Mouse (Mus musculus) brain, adult 2 months (tissue): ENCODE data around the gene Il6st.

Experiments
- DNase-seq: peaks from one replicate; pipeline ENCODE4 v3.0.0; 2011; ENCODE audit warnings: low read depth, low spot score

The Il6st gene

DNA sequence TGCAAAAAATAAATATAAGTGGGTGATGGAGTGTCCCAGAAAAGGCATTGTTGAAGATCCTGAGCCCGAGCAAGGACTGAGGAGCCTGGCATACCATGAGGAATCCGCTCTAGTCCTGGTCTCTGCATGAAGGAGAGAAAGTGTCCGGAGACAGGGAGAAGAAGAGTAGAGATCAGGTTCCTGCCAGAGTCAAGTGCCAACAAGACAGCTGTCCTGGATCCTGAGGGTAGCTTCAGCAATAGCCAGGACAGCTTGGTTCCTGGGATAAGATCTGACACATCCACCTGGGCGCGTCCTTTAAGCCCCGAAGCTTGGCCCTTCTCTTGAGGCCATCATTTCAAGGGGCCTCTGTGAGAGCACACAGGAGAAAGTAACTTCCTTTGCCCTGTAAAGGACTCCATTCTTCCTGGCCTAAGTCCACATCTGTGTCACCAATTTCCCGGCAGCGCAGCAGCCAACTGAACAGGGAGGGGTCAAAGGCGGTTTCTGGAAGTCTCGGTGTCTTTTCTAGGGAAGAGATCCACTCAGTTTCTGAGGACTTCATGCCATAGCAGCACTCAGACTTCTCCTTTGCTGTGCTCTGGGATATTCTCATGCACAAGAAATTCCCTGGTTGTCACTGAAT is 59.6 kb downstream of the Il6st start:
- DNase-seq, result no peak

DNA sequence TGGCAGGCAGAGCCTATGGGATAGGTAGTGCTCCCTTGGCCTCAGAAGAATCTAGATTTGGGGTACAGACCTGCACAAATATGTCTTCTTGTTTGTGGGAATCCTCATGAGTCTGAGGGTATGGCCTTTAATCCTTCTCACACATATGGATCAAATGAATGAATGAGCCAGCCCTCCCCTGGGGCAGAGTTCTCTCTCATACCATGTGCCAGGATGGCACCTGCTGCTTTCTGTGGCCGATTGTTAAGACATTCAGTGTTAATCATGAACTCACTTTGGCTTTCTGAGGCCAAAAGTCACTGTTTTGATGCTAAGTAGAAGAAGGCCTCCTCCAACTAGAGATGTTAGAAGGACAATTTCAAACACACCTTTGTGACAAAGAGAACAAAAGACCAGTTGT is 63.3 kb downstream of the Il6st start:
- DNase-seq, result no peak

DNA sequence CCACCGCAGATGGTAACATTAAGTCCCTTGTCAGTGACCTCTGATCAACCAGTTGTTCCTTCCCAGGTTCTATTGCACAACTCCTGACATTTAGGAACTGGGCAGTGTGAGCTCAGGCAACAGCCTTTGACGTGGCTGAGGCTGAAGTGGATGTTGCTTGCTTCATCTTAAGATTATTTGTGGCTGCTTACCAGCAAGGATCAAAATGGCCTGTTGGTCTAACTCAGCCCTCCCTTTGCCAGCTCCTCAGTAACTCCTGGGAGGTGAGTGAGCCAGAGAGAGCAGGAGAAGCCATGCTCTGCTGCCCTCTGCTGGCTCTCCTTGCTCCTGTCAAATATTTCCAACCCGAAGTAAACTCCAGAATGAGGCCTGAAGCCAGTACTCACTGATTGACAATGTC is 66.0 kb downstream of the Il6st start:
- DNase-seq, result peak; percentile 78

DNA sequence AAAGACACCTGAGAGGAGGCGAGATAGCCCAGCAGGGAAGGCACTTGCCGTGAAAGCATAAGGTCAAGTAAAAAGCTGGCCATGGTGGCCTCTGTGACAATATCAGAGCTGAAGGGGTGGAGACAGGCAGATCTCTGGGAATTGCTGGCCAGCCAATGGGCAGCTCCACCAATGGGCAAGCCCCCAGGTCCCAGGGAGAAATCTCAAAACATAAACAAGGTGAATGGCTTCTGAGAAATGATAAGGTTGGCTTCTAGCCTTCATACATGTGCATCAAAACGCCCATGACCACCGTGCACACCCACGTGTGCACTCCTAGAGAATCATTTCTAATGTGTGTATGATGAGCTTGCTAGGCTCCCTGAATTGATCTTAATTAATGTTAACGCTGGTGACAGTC is 68.4 kb downstream of the Il6st start:
- no peak for DNase-seq

DNA sequence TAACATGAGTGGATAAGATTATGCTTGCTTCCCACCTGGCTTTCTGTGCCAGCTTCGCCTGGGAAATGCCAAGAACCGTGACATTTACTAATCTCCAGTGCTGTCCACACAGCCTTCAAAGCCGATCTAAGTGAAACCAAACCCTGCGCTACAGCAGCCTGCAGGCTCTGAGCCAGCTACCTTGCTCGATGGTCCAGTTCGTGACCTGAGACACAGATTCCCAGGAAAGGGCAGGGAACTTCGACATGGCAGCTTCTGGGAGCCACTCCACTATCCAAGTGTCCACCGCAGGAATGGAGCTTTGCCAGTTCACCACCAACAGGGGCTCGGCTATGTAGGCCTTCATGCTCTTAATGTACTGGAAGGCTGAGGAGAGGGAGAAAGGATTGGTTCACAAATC is 69.7 kb downstream of the Il6st start:
- no peak for DNase-seq

DNA sequence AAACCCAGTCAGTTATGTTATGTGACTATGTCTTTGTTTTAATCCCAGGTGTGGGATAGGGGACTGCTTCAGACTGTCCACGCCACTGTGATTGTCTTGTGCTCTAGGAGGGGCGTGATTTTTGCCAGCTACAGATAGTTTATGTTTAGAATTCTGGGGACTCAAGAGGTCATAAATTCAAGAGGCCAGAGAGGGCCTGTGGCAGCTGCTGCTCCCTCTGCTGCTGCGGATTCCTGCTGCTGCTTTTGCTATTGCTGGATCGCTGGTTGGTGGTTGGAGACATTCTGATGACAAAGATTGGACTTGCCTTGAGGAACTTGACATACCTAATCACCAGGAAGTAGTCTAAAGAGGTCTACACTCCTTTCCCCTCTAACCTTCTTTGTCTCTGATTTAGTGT is 72.7 kb downstream of the Il6st start:
- no peak for DNase-seq

DNA sequence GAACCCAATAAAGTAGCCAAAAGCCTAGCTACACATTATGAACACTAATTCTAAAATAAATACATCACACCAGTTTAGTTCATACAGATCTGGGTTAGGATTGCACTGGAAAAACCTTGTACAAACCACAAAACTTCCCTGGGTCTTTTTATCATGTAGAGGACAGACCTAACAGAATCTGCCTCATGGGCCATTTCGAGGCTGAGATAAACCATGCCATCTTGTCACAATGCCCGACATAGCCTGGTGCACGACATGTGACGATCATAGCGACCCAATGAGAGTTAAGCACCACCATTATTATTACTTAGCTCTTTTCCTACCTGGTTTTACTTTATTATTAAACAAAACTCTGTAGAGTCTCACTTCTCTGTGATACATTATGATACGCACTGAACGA is 73.2 kb downstream of the Il6st start:
- no peak for DNase-seq

DNA sequence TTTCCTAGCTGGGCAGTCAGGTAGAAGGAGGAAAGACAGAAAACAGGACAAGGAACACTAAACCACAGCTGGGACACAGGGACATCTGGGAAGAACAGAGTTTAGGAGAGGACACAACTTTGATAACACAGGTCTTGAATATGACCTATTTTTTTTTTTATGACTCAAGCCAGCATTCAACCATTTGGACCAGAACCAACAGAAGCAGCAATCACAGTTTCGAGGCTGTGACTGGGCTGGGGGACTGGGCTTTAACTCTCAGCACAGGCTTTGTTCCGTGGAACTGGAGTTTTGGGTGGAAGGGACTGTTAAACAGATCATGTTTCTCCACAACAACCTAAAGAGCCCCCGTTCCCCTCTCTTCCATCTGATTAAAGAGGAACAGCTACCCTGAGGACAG is 76.7 kb downstream of the Il6st start:
- DNase-seq, result no peak

DNA sequence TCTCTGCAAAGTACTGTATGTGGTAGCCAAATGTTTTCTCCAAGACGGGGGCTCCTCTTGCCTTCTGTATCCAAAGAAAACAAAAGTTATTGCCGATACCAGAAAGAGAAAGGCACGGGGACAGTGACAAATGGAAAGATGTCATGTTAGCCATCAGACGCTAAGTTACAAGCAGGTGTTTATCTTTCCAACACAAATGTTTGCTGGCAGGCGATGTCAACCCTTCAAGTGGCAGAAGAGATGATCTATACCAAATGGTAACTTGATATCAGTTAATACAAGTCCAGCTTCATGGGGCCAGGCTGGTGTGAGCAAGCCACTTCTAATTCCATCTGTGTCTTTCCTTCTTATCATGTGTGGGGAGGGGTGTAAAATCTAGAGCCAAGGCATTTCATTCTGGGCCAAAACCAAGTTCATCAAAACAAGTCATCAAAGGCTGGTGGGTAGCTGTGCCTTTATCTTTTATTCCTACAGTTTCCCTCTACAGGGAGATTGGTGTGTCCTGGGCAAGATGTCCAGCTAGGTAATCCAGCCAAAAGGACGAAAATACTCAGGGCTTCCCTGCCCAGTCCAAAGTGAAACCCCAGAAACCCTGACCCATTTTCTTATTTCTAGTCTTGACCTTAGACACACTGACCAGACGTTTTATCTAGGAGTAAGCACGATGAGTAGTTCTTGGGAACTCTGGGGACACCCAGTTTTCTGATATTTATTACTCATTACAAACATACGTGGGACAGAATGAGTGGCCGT is 77.5 kb downstream of the Il6st start:
- DNase-seq, result no peak

DNA sequence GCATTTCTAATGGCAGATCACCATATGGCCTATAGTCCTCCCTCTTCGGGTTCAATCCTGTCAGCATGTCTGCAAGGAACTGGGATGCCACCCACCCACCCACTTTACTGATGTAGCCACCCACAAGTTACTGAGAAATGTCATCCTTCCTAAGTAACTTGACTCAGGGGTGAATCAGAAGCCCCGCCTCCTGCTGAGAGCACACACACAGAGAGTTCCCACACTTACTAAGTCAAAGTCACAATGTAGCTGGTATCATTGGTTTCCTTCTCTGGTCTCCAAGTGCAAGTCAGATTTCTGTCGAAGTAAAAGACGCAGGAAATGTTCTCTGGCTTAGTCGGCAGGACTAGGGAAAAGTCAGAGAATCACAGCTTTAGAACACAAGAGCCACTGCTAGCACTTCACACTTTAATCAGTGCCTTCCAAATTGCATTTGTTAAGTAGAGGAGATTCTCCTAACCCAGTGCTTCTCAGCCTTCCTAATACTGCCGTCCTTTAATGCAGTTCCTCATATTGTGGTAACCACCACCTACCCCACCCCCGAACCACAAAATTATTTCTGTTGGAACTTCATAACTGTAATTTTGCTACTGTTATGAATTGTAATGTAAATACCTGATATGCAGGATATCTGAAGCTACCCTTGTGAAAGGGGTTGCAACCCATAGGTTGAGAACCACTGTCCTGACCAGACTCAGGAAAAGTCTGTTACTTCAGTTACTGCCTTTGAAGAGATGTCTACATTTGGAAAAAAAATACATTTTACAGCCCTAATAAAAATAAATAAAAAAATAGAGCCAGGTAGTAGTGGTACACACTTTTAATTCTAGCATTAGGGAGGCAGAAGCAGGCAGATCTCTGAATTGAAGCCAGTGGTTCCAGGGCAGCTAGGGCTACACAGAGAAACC is 88.0 kb downstream of the Il6st start:
- peak; percentile 66 for DNase-seq

DNA sequence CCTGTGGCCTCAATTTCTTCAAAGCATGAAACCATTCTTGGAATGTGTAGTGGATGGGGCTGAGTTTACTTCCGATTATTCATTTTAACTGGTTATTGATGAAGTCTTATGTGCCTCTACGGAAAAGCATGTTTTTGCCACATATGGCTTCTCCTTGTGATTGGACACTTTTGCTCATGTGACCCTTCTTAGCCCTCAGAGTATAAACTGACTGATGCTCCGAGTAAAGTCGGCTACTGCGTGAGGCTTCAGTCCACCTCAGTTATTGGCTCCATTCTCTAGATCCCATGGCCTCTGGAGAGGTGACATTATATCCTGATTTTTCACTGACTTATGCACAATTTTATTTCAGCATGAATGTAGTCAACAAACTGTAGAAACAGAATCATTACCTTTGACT is 89.4 kb downstream of the Il6st start:
- no peak for DNase-seq

DNA sequence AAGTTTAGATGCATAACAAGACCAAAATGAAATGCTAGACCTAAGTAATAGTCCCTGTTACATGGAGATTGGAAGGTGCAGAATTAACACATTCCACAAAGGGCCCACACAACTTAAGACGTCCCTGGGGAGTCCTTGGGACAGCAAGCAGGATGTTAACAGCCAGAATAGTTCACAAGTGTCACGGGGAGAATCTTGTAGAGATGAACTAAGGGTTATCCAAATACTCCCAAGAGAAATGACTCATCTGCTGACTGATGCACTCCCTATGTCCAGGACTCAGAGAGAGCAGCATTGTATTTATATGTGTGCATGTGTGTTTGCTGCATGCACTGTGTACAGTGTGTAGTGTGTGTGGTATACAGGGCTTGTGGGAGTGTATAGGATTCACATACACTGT is 92.6 kb downstream of the Il6st start:
- no peak for DNase-seq
